Mouse (Mus musculus) activated CD4-positive, CD25-positive, alpha-beta regulatory T cell, adult 4 months (primary cell): Measurements from ENCODE around the gene Dlx1. TPM values are rescaled to one million over a fixed set of nuclear protein-coding genes. Genes with fewer than 3 reads are reported as not detected.

Experiments
- ATAC-seq: one replicate; pipeline ENCODE4 v1.8.0; 2017
- polyA plus RNA-seq, 2 experiments: library from polyadenylated mRNA; unstranded; fragments of 100-300 nt; shearing (Covaris generic); gene quantifications; one replicate each; pipeline ENCODE4 v1.2.1; 2017

Dlx1 gene
- polyA plus RNA-seq: not detected

GRCm38 (mm10) chr2:71528014-71528713 lies at the start of gene Dlx1:
Gene Dlx1, plus strand, starts transcription at chr2:71528113.
- no peak for ATAC-seq

GRCm38 (mm10) chr2:71479917-71480316 lies 48.0 kb upstream of the Dlx1 start:
- no peak for ATAC-seq

GRCm38 (mm10) chr2:71481825-71482224 lies 46.1 kb upstream of the Dlx1 start:
- no peak for ATAC-seq

GRCm38 (mm10) chr2:71483046-71483716 lies 44.7 kb upstream of the Dlx1 start:
- no peak for ATAC-seq

- ATAC-seq: no peak
Observed at GRCm38 (mm10) chr2:71483717-71484066, 44.2 kb upstream of the Dlx1 start.

- no peak for ATAC-seq
Observed at GRCm38 (mm10) chr2:71491295-71491694, 36.6 kb upstream of the Dlx1 start.

GRCm38 (mm10) chr2:71493161-71493683 lies 34.7 kb upstream of the Dlx1 start:
- ATAC-seq: no peak

GRCm38 (mm10) chr2:71494503-71494902 lies 33.4 kb upstream of the Dlx1 start:
- no peak for ATAC-seq

GRCm38 (mm10) chr2:71494971-71495370 lies 32.9 kb upstream of the Dlx1 start:
- ATAC-seq: no peak

GRCm38 (mm10) chr2:71497175-71497574 lies 30.7 kb upstream of the Dlx1 start:
- ATAC-seq: no peak

- ATAC-seq: no peak
Observed at GRCm38 (mm10) chr2:71499276-71500230, 28.4 kb upstream of the Dlx1 start.

GRCm38 (mm10) chr2:71504852-71505251 lies 23.1 kb upstream of the Dlx1 start:
- ATAC-seq: no peak

GRCm38 (mm10) chr2:71511209-71511608 lies 16.7 kb upstream of the Dlx1 start:
- ATAC-seq: no peak

- no peak for ATAC-seq
Observed at GRCm38 (mm10) chr2:71512326-71512725, 15.6 kb upstream of the Dlx1 start.

- no peak for ATAC-seq
Observed at GRCm38 (mm10) chr2:71516995-71517394, 10.9 kb upstream of the Dlx1 start.

- no peak for ATAC-seq
Observed at GRCm38 (mm10) chr2:71517466-71518099, 10.3 kb upstream of the Dlx1 start.

- no peak for ATAC-seq
Observed at GRCm38 (mm10) chr2:71522871-71523270, 5.0 kb upstream of the Dlx1 start.

- no peak for ATAC-seq
Observed at GRCm38 (mm10) chr2:71523431-71523830, 4.5 kb upstream of the Dlx1 start.

- ATAC-seq: no peak
Observed at GRCm38 (mm10) chr2:71524763-71525162, 3.1 kb upstream of the Dlx1 start.

GRCm38 (mm10) chr2:71526595-71527322 lies 1.2 kb upstream of the Dlx1 start:
- no peak for ATAC-seq

- ATAC-seq: no peak
Observed at GRCm38 (mm10) chr2:71527323-71528013, 445 bp upstream of the Dlx1 start.
